Mouse (Mus musculus): ENCODE results near the gene Clpsl2. TPM values are rescaled to one million over a fixed set of nuclear protein-coding genes. Genes with fewer than 3 reads are reported as not detected.
A peak's percentile ranks its signal among the peaks of the same experiment; 100 is the strongest.

Gene Clpsl2
- not detected in 2 replicates for total RNA-seq (2012; rRNA removed)

- H3K9ac ChIP-seq (ENCODE audit: insufficient read depth, low read depth, low read length, poor library complexity, severe bottlenecking): no peak within 1 kb of the TSS; the same call in 1 of the 2 replicates
- H3K27ac ChIP-seq (ENCODE audit: insufficient read depth, low read depth, low read length, poor library complexity, severe bottlenecking): no peak within 1 kb of the TSS
- peak within 1 kb of the TSS in 1 of 2 experiments; percentile 31; a peak in 1 of 4 replicates for H3K4me3 ChIP-seq (ENCODE audit: insufficient read depth in 1 of 2, low read depth in 1 of 2, low read length in 2 of 2, poor library complexity in 1 of 2, severe bottlenecking in 1 of 2)
- TF ChIP-seq ZNF384 (IDR thresholded peaks at IDR 0.05; ENCODE audit: low read depth, low read length) (no peak), ZC3H11A (IDR thresholded peaks at IDR 0.05; ENCODE audit: borderline replicate concordance, low read depth, low read length) (no peak), MAFK (IDR thresholded peaks at IDR 0.05; ENCODE audit: insufficient read depth, low read depth, low read length) (no peak), CHD2 (IDR thresholded peaks at IDR 0.05; ENCODE audit: low read depth, low read length) (no peak), HCFC1 (IDR thresholded peaks at IDR 0.05; ENCODE audit: borderline replicate concordance, insufficient read depth, low read length) (no peak)
- peaks cover 0 to 19% of the 10 kb centered on the region in 2 experiments; a peak in 2 of 4 replicates for H3K4me1 ChIP-seq (ENCODE audit: control insufficient read depth in 2 of 2, insufficient read depth in 2 of 2, low read length in 2 of 2, poor library complexity in 1 of 2)
- no peak for DNase-seq (ENCODE audit: low read depth, low spot score)
- no peaks in the 10 kb centered on the region for H3K9me3 ChIP-seq (ENCODE audit: control insufficient read depth, insufficient read depth, low read depth, low read length)
- H3K36me3 ChIP-seq (ENCODE audit: control insufficient read depth, insufficient read depth, low read length, poor library complexity, severe bottlenecking): no peaks in the 10 kb centered on the region
- in situ Hi-C loops (cut with MboI; ENCODE audit: low sequenced_read_pairs in 2 of 2, unreplicated experiment in 2 of 2): no loop called here
Measured at GRCm38 (mm10) chr17:28549111-28549510, at the start of gene Clpsl2. Gene Clpsl2 (plus strand): TSS chr17:28549411.

- peaks cover 6 to 35% of the 10 kb centered on the region in 2 experiments for H3K4me1 ChIP-seq (ENCODE audit: control insufficient read depth in 2 of 2, insufficient read depth in 2 of 2, low read length in 2 of 2, poor library complexity in 1 of 2)
- H3K9me3 ChIP-seq (ENCODE audit: control insufficient read depth, insufficient read depth, low read depth, low read length): no peaks in the 10 kb centered on the region
- no peak for DNase-seq (ENCODE audit: low read depth, low spot score)
- in situ Hi-C loops (cut with MboI; ENCODE audit: low sequenced_read_pairs in 2 of 2, unreplicated experiment in 2 of 2): no loop called here
- no peak overlapping the region for H3K4me3 ChIP-seq (ENCODE audit: insufficient read depth in 1 of 2, low read depth in 1 of 2, low read length in 2 of 2, poor library complexity in 1 of 2, severe bottlenecking in 1 of 2)
- no peak overlapping the region for H3K9ac ChIP-seq (ENCODE audit: insufficient read depth, low read depth, low read length, poor library complexity, severe bottlenecking)
- H3K36me3 ChIP-seq (ENCODE audit: control insufficient read depth, insufficient read depth, low read length, poor library complexity, severe bottlenecking): no peaks in the 10 kb centered on the region; the same call in 1 of the 2 replicates
- TF ChIP-seq HCFC1 (IDR thresholded peaks at IDR 0.05; ENCODE audit: borderline replicate concordance, insufficient read depth, low read length) (no peak), ZC3H11A (IDR thresholded peaks at IDR 0.05; ENCODE audit: borderline replicate concordance, low read depth, low read length) (no peak), ZNF384 (IDR thresholded peaks at IDR 0.05; ENCODE audit: low read depth, low read length) (no peak), MAFK (IDR thresholded peaks at IDR 0.05; ENCODE audit: insufficient read depth, low read depth, low read length) (no peak), CHD2 (IDR thresholded peaks at IDR 0.05; ENCODE audit: low read depth, low read length) (no peak)
- H3K27ac ChIP-seq (ENCODE audit: insufficient read depth, low read depth, low read length, poor library complexity, severe bottlenecking): peak overlapping the region; percentile 15; the same call in 1 of the 2 replicates
Measured at GRCm38 (mm10) chr17:28500465-28500864, 48.7 kb upstream of the Clpsl2 start.

GRCm38 (mm10) chr17:28502196-28502821 lies 46.9 kb upstream of the Clpsl2 start:
- Histone ChIP-seq H3K4me3 (ENCODE audit: insufficient read depth in 1 of 2, low read depth in 1 of 2, low read length in 2 of 2, poor library complexity in 1 of 2, severe bottlenecking in 1 of 2) (no peak overlapping the region), H3K27ac (ENCODE audit: insufficient read depth, low read depth, low read length, poor library complexity, severe bottlenecking) (no peak overlapping the region), H3K9me3 (ENCODE audit: control insufficient read depth, insufficient read depth, low read depth, low read length) (no peaks in the 10 kb centered on the region), H3K36me3 (ENCODE audit: control insufficient read depth, insufficient read depth, low read length, poor library complexity, severe bottlenecking) (no peaks in the 10 kb centered on the region; the same call in 1 of the 2 replicates), H3K4me1 (ENCODE audit: control insufficient read depth in 2 of 2, insufficient read depth in 2 of 2, low read length in 2 of 2, poor library complexity in 1 of 2) (peaks cover 7 to 49% of the 10 kb centered on the region in 2 experiments), H3K9ac (ENCODE audit: insufficient read depth, low read depth, low read length, poor library complexity, severe bottlenecking) (no peak overlapping the region)
- no peak for TF ChIP-seq HCFC1 (IDR thresholded peaks at IDR 0.05; ENCODE audit: borderline replicate concordance, insufficient read depth, low read length)
- TF ChIP-seq ZC3H11A (IDR thresholded peaks at IDR 0.05; ENCODE audit: borderline replicate concordance, low read depth, low read length): no peak
- TF ChIP-seq CHD2 (IDR thresholded peaks at IDR 0.05; ENCODE audit: low read depth, low read length): no peak
- TF ChIP-seq ZNF384 (IDR thresholded peaks at IDR 0.05; ENCODE audit: low read depth, low read length): no peak
- no peak for TF ChIP-seq MAFK (IDR thresholded peaks at IDR 0.05; ENCODE audit: insufficient read depth, low read depth, low read length)
- no peak for DNase-seq (ENCODE audit: low read depth, low spot score)
- in situ Hi-C loops (cut with MboI; ENCODE audit: low sequenced_read_pairs in 2 of 2, unreplicated experiment in 2 of 2): no loop called here

GRCm38 (mm10) chr17:28504182-28504581 lies 45.0 kb upstream of the Clpsl2 start:
- Histone ChIP-seq H3K27ac (ENCODE audit: insufficient read depth, low read depth, low read length, poor library complexity, severe bottlenecking) (no peak overlapping the region), H3K9ac (ENCODE audit: insufficient read depth, low read depth, low read length, poor library complexity, severe bottlenecking) (no peak overlapping the region), H3K9me3 (ENCODE audit: control insufficient read depth, insufficient read depth, low read depth, low read length) (no peaks in the 10 kb centered on the region), H3K36me3 (ENCODE audit: control insufficient read depth, insufficient read depth, low read length, poor library complexity, severe bottlenecking) (no peaks in the 10 kb centered on the region), H3K4me1 (ENCODE audit: control insufficient read depth in 2 of 2, insufficient read depth in 2 of 2, low read length in 2 of 2, poor library complexity in 1 of 2) (peaks cover 10 to 51% of the 10 kb centered on the region in 2 experiments), H3K4me3 (ENCODE audit: insufficient read depth in 1 of 2, low read depth in 1 of 2, low read length in 2 of 2, poor library complexity in 1 of 2, severe bottlenecking in 1 of 2) (no peak overlapping the region)
- no peak for DNase-seq (ENCODE audit: low read depth, low spot score)
- TF ChIP-seq HCFC1 (IDR thresholded peaks at IDR 0.05; ENCODE audit: borderline replicate concordance, insufficient read depth, low read length): no peak
- no peak for TF ChIP-seq CHD2 (IDR thresholded peaks at IDR 0.05; ENCODE audit: low read depth, low read length)
- no peak for TF ChIP-seq ZNF384 (IDR thresholded peaks at IDR 0.05; ENCODE audit: low read depth, low read length)
- TF ChIP-seq MAFK (IDR thresholded peaks at IDR 0.05; ENCODE audit: insufficient read depth, low read depth, low read length): no peak
- TF ChIP-seq ZC3H11A (IDR thresholded peaks at IDR 0.05; ENCODE audit: borderline replicate concordance, low read depth, low read length): no peak
- in situ Hi-C loops (cut with MboI; ENCODE audit: low sequenced_read_pairs in 2 of 2, unreplicated experiment in 2 of 2): no loop called here
